Mouse (Mus musculus): ENCODE data around the gene Smyd3.

Gene Smyd3

GRCm38 (mm10) chr1:179519901-179520300 is 2.1 kb upstream of the Smyd3 start:
- in situ Hi-C loops (cut with MboI; ENCODE audit: low sequenced_read_pairs) = no loop called here

- in situ Hi-C loops (cut with MboI; ENCODE audit: low sequenced_read_pairs) = no loop called here
Measured at GRCm38 (mm10) chr1:179516941-179517712, 714 bp downstream of the Smyd3 start.

- in situ Hi-C loops (cut with MboI; ENCODE audit: low sequenced_read_pairs) = no loop called here
Measured at GRCm38 (mm10) chr1:179511895-179512294, 5.9 kb downstream of the Smyd3 start.

GRCm38 (mm10) chr1:179510546-179511340 is 7.1 kb downstream of the Smyd3 start:
- in situ Hi-C loops (cut with MboI; ENCODE audit: low sequenced_read_pairs) = no loop called here

- in situ Hi-C loops (cut with MboI; ENCODE audit: low sequenced_read_pairs) = loop anchor here (10.0 kb wide), 1 partner anchor 228 kb away; no protein-coding TSS in a partner anchor
Measured at GRCm38 (mm10) chr1:179506530-179507315, 11.1 kb downstream of the Smyd3 start.

- in situ Hi-C loops (cut with MboI; ENCODE audit: low sequenced_read_pairs) = loop anchor here (10.0 kb wide), 1 partner anchor 232 kb away; no protein-coding TSS in a partner anchor
Measured at GRCm38 (mm10) chr1:179502565-179502964, 15.3 kb downstream of the Smyd3 start.

GRCm38 (mm10) chr1:179499257-179499656 is 18.6 kb downstream of the Smyd3 start:
- in situ Hi-C loops (cut with MboI; ENCODE audit: low sequenced_read_pairs) = loop anchor here (25.0 kb wide), 1 partner anchor 962 kb away; the partner anchor contains the start of gene Kif26b

GRCm38 (mm10) chr1:179492908-179493307 is 24.9 kb downstream of the Smyd3 start:
- in situ Hi-C loops (cut with MboI; ENCODE audit: low sequenced_read_pairs) = loop anchor here (25.0 kb wide), 1 partner anchor 956 kb away; the partner anchor contains the start of gene Kif26b

- in situ Hi-C loops (cut with MboI; ENCODE audit: low sequenced_read_pairs) = loop anchor here (25.0 kb wide), 1 partner anchor 951 kb away; the partner anchor contains the start of gene Kif26b
Measured at GRCm38 (mm10) chr1:179488520-179488919, 29.3 kb downstream of the Smyd3 start.

- in situ Hi-C loops (cut with MboI; ENCODE audit: low sequenced_read_pairs) = loop anchor here (25.0 kb wide), 1 partner anchor 951 kb away; the partner anchor contains the start of gene Kif26b
Measured at GRCm38 (mm10) chr1:179487990-179488389, 29.9 kb downstream of the Smyd3 start.

GRCm38 (mm10) chr1:179487238-179487637 is 30.6 kb downstream of the Smyd3 start:
- in situ Hi-C loops (cut with MboI; ENCODE audit: low sequenced_read_pairs) = loop anchor here (25.0 kb wide), 1 partner anchor 950 kb away; the partner anchor contains the start of gene Kif26b

GRCm38 (mm10) chr1:179485784-179486540 is 31.9 kb downstream of the Smyd3 start:
- in situ Hi-C loops (cut with MboI; ENCODE audit: low sequenced_read_pairs) = loop anchor here (25.0 kb wide), 1 partner anchor 949 kb away; the partner anchor contains the start of gene Kif26b

GRCm38 (mm10) chr1:179480862-179481261 is 37.0 kb downstream of the Smyd3 start:
- in situ Hi-C loops (cut with MboI; ENCODE audit: low sequenced_read_pairs) = loop anchor here (25.0 kb wide), 1 partner anchor 944 kb away; the partner anchor contains the start of gene Kif26b

- in situ Hi-C loops (cut with MboI; ENCODE audit: low sequenced_read_pairs) = loop anchor here (25.0 kb wide), 1 partner anchor 940 kb away; the partner anchor contains the start of gene Kif26b
Measured at GRCm38 (mm10) chr1:179477157-179477902, 40.5 kb downstream of the Smyd3 start.

- in situ Hi-C loops (cut with MboI; ENCODE audit: low sequenced_read_pairs) = loop anchor here (25.0 kb wide), 1 partner anchor 939 kb away; the partner anchor contains the start of gene Kif26b
Measured at GRCm38 (mm10) chr1:179476461-179477156, 41.2 kb downstream of the Smyd3 start.

GRCm38 (mm10) chr1:179474776-179475175 is 43.1 kb downstream of the Smyd3 start:
- in situ Hi-C loops (cut with MboI; ENCODE audit: low sequenced_read_pairs) = loop anchor here (25.0 kb wide), 1 partner anchor 937 kb away; the partner anchor contains the start of gene Kif26b

- in situ Hi-C loops (cut with MboI; ENCODE audit: low sequenced_read_pairs) = no loop called here
Measured at GRCm38 (mm10) chr1:179473920-179474643, 43.8 kb downstream of the Smyd3 start.

All from CH12F3 (cell line).